ENCODE assay signal across 13 mouse cellular contexts in the genomic region with DNA sequence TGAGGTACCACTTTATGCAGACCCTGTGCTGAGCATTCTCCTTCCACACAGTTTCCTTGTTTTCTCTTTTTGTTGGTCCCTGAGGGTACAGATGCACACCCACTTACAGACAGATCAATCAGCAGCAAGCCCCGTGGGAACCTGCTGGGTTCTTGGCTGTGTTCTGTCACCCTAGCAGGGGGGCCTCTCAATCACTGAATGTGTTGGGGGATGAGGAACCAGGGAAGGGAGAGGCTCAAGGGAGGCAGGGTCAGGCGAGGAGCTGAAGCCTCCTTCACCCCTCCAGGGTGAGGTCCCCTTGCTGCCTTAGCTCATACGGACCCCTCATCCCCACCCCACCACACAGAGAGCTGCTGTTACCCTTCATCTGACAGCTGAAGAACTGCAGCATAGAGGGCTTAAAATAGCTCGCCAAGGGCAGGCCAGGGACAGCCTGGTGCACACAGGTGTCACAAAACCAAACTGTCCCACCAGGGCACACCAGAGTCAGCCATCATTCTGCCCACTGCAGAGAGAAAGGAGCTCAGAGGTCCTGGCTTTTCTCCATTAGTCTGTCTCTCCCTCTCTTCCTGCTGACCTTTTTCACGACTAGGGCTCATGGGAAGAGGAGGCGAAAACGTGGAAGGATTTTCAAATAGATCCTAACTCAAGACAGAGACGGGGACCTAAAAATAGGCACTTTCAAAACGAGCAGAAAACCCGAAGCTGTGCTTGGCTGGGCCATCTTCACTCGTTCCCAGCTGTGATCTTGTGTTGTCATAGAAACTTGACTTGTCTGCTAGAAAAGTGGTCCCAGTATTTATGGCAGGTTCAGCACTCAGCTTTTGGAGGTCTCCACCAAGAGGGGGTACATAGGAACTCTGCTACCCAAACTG. TPM values are rescaled to one million over a fixed set of nuclear protein-coding genes. Genes with fewer than 3 reads are reported as not detected.
DNase-seq lines count a peak whose midpoint lies in the region; ATAC-seq and TF ChIP-seq lines count a peak whose summit lies in the region.
"Had no signal": no experiment of that assay in that cellular context is flagged by ENCODE, and none has a peak within 500 bp of the region (broad histone marks: within the 10 kb centered on the region; RNA-seq: fewer than 3 reads in every experiment).

No protein-coding gene starts in this region.

- no peak for TF ChIP-seq CTCF in gastrocnemius, adult 2 months (IDR thresholded peaks at IDR 0.05)

- no peak overlapping the region for H3K4me3 ChIP-seq in gastrocnemius, adult 2 months
- no peak overlapping the region for H3K4me3 ChIP-seq in neural tube, embryonic 13.5 days
- no peak overlapping the region for H3K4me3 ChIP-seq in heart, embryonic 11.5 days (ENCODE audit: low read depth, low read length)
- H3K4me3 ChIP-seq in neural tube, embryonic 15.5 days (replicated peaks): no peak overlapping the region
- H3K4me3 ChIP-seq: liver, embryonic 12.5 days had no signal

- peaks cover 31% of the 10 kb centered on the region for H3K36me3 ChIP-seq in neural tube, embryonic 13.5 days
- H3K36me3 ChIP-seq in heart, embryonic 11.5 days (ENCODE audit: control insufficient read depth, insufficient read depth, low read length): no peaks in the 10 kb centered on the region
- H3K36me3 ChIP-seq in neural tube, embryonic 15.5 days: peaks cover 26% of the 10 kb centered on the region
- H3K36me3 ChIP-seq: liver, embryonic 12.5 days had no signal

- ATAC-seq in neural tube, embryonic 13.5 days (ENCODE audit: low read depth): 0 out of 2 replicates have a peak, but pooled peaks have one; percentile 6
- no peak for ATAC-seq in heart, embryonic 11.5 days (replicated peaks; ENCODE audit: insufficient number of reproducible peaks, low FRiP score, low TSS enrichment)
- peak; percentile 18; the same call in 1 of the 2 replicates for ATAC-seq in neural tube, embryonic 15.5 days (ENCODE audit: low FRiP score)
- ATAC-seq: CD4-positive, CD25-positive, alpha-beta regulatory T cell, adult 4 months; liver, embryonic 12.5 days had no signal

- H3K9ac ChIP-seq in neural tube, embryonic 13.5 days: no peak overlapping the region
- H3K9ac ChIP-seq in heart, embryonic 11.5 days (ENCODE audit: low read depth, low read length): no peak overlapping the region
- no peak overlapping the region for H3K9ac ChIP-seq in neural tube, embryonic 15.5 days (replicated peaks)
- H3K9ac ChIP-seq: liver, embryonic 12.5 days had no signal

- intact Hi-C loops in gastrocnemius, adult 2 months (cut with DNase I): no loop called here

- H3K4me1 ChIP-seq in neural tube, embryonic 13.5 days (replicated peaks): peaks cover 28% of the 10 kb centered on the region
- peaks cover 27% of the 10 kb centered on the region for H3K4me1 ChIP-seq in heart, embryonic 11.5 days (ENCODE audit: control insufficient read depth, insufficient read depth, low read length)
- peaks cover 37% of the 10 kb centered on the region for H3K4me1 ChIP-seq in neural tube, embryonic 15.5 days
- H3K4me1 ChIP-seq: liver, embryonic 12.5 days had no signal

- H3K27me3 ChIP-seq in neural tube, embryonic 13.5 days: no peaks in the 10 kb centered on the region
- no peaks in the 10 kb centered on the region for H3K27me3 ChIP-seq in heart, embryonic 11.5 days (ENCODE audit: control insufficient read depth, insufficient read depth, low read length)
- no peaks in the 10 kb centered on the region for H3K27me3 ChIP-seq in neural tube, embryonic 15.5 days (replicated peaks)
- H3K27me3 ChIP-seq: liver, embryonic 12.5 days had no signal

- no peak for DNase-seq in gastrocnemius, adult 2 months
- DNase-seq in gastrocnemius, postnatal 4 days (ENCODE audit: low spot score in 2 of 2): no peak
- no peak for DNase-seq in neural tube, embryonic 10.5 days (ENCODE audit: extremely low spot score, low spot score)
- no peak for DNase-seq in thymus, postnatal 10 days (ENCODE audit: low spot score in 2 of 2)
- no peak for DNase-seq in ovary, postnatal 10 days (ENCODE audit: low spot score)
- DNase-seq: gastrocnemius, postnatal 25 days; kidney, adult 18-20 months; lung, postnatal 36 days had no signal

- H3K27ac ChIP-seq in gastrocnemius, adult 2 months: peak overlapping the region; percentile 54
- H3K27ac ChIP-seq in neural tube, embryonic 13.5 days (replicated peaks): peak overlapping the region; percentile 67
- peak overlapping the region; percentile 63 for H3K27ac ChIP-seq in heart, embryonic 11.5 days (ENCODE audit: low read depth, low read length)
- H3K27ac ChIP-seq in neural tube, embryonic 15.5 days (replicated peaks): peak overlapping the region; percentile 72
- H3K27ac ChIP-seq: liver, embryonic 12.5 days had no signal

- WGBS in neural tube, embryonic 13.5 days: 43% methylated on average over 11 of the region's 11 CpGs
- WGBS in heart, embryonic 11.5 days (ENCODE audit: insufficient replicate concordance): 24% methylated on average over 11 of the region's 11 CpGs
- WGBS in neural tube, embryonic 15.5 days: 42% methylated on average over 11 of the region's 11 CpGs

- H3K9me3 ChIP-seq in neural tube, embryonic 13.5 days: no peaks in the 10 kb centered on the region
- H3K9me3 ChIP-seq in heart, embryonic 11.5 days (replicated peaks; ENCODE audit: control insufficient read depth, low read length): no peaks in the 10 kb centered on the region
- H3K9me3 ChIP-seq in neural tube, embryonic 15.5 days (replicated peaks): no peaks in the 10 kb centered on the region
- H3K9me3 ChIP-seq: liver, embryonic 12.5 days had no signal

- H3K4me2 ChIP-seq in neural tube, embryonic 13.5 days: no peak overlapping the region
- H3K4me2 ChIP-seq in heart, embryonic 11.5 days: peak overlapping the region; percentile 2; the same call in 1 of the 2 replicates
- no peak overlapping the region for H3K4me2 ChIP-seq in neural tube, embryonic 15.5 days
- H3K4me2 ChIP-seq: liver, embryonic 12.5 days had no signal

RNA-seq across cellular contexts. Expression of gene Ppp2r2c, which starts 55.8 kb away (rescaled TPM):
- under 1 TPM; 0.17 to 0.18 TPM for total RNA-seq in gastrocnemius, adult 2 months (2021)
- 1 to 10 TPM; 1.2 to 1.8 TPM for total RNA-seq in gastrocnemius, postnatal 4 days (2021)
- 43.1 and 44.8 TPM in 2 replicates for polyA plus RNA-seq in neural tube, embryonic 13.5 days (2015; fragmentation: Nextera tagmentation; extraction: Ambion mirVana)
- polyA plus RNA-seq in heart, embryonic 11.5 days (2014; fragmentation: Nextera tagmentation; extraction: Ambion mirVana): 0.19 and 0.72 TPM in 2 replicates
- polyA plus RNA-seq in neural tube, embryonic 15.5 days (2015; fragmentation: Nextera tagmentation; extraction: Ambion mirVana): 56.3 and 72.9 TPM in 2 replicates
- polyA plus RNA-seq: CD4-positive, CD25-positive, alpha-beta regulatory T cell, adult 4 months had no signal

Comparison
In these comparisons a context has a peak if more than half of its experiments do, and no peak if none do; other contexts are left out.
1. RNA of gene Ppp2r2c, which starts 55.8 kb away (polyA plus RNA-seq): 56.3 to 72.9 TPM in neural tube, embryonic 15.5 days and 43.1 to 44.8 TPM in neural tube, embryonic 13.5 days; 0.19 to 0.72 TPM in heart, embryonic 11.5 days; every median in the first group is over 10 times any median in the second.
2. Peak in every context shown above with its lines, with median percentiles within 50 percentile points of each other: H3K27ac ChIP-seq.